Mouse (Mus musculus) hindbrain, embryonic 10.5 days (tissue): ENCODE results near the gene Eif3a. TPM values are rescaled to one million over a fixed set of nuclear protein-coding genes. Genes with fewer than 3 reads are reported as not detected.

Experiments used
- DNase-seq: peaks from one replicate; pipeline ENCODE4 v3.0.0-alpha.2; 2017; ENCODE audit warnings: low spot score
- H3K27ac ChIP-seq: fragments of 300-500 bp; sonication (generic); 2 replicates; pipeline ENCODE4 v1.5.1; 2016; ENCODE audit warnings: mild to moderate bottlenecking, moderate library complexity
- H3K27me3 ChIP-seq: fragments of 300-500 bp; sonication (generic); 2 replicates; pipeline ENCODE4 v1.6.1; 2016; ENCODE audit warnings: mild to moderate bottlenecking; ENCODE audit not compliant: poor library complexity, insufficient read depth, severe bottlenecking
- H3K36me3 ChIP-seq: fragments of 300-500 bp; sonication (generic); 2 replicates; pipeline ENCODE4 v1.6.1; 2016; ENCODE audit warnings: mild to moderate bottlenecking, moderate library complexity
- H3K4me1 ChIP-seq: fragments of 300-500 bp; sonication (generic); replicated peaks from 2 replicates; pipeline ENCODE4 v1.6.1; 2016; ENCODE audit warnings: mild to moderate bottlenecking
- H3K4me3 ChIP-seq: fragments of 300-500 bp; sonication (generic); 2 replicates; pipeline ENCODE4 v1.5.1; 2016; ENCODE audit warnings: mild to moderate bottlenecking, moderate library complexity
- H3K9me3 ChIP-seq: fragments of 300-500 bp; sonication (generic); 2 replicates; pipeline ENCODE4 v1.6.1; 2016; ENCODE audit warnings: mild to moderate bottlenecking, moderate library complexity
- WGBS: fragments of 180-500 bp; shearing (Covaris S2); methylation state at CpG from one replicate; pipeline ENCODE4 v1.1.7; 2016; 5-methylcytosine and 5-hydroxymethylcytosine counted together
- polyA plus RNA-seq: library from polyadenylated mRNA; unstranded; fragments of >200 nt; fragmentation: Nextera tagmentation; extraction: Ambion mirVana; gene quantifications from 2 replicates; pipeline ENCODE4 v1.2.1, GENCODE M21; 2016

Eif3a gene
- 84.5 and 146 TPM in 2 replicates for polyA plus RNA-seq

- under 1% methylated on average over 57 of the region's 57 CpGs for WGBS
- Histone ChIP-seq H3K27me3 (no peaks in the 10 kb centered on the region), H3K4me1 (peaks cover 24% of the 10 kb centered on the region), H3K4me3 (peak within 1 kb of the TSS; percentile 98), H3K36me3 (no peaks in the 10 kb centered on the region), H3K9me3 (no peaks in the 10 kb centered on the region), H3K27ac (peak within 1 kb of the TSS; percentile 99)
- peak; percentile 95 for DNase-seq
Measured at GRCm38 (mm10) chr19:60790551-60791161, at the start of gene Eif3a. Eif3a (minus strand) TSS chr19:60790658.

GRCm38 (mm10) chr19:60837747-60838146 is 47.3 kb upstream of the Eif3a start:
- no peaks in the 10 kb centered on the region for H3K4me1 ChIP-seq
- H3K27me3 ChIP-seq, result no peaks in the 10 kb centered on the region
- DNase-seq, result peak; percentile 68
- no peak overlapping the region for H3K27ac ChIP-seq
- H3K4me3 ChIP-seq, result no peak overlapping the region
- no peaks in the 10 kb centered on the region for H3K9me3 ChIP-seq
- WGBS, result 82% methylated on average over 1 of the region's 1 CpGs
- peaks cover 89% of the 10 kb centered on the region for H3K36me3 ChIP-seq

- Histone ChIP-seq H3K9me3 (no peaks in the 10 kb centered on the region), H3K27ac (no peak overlapping the region), H3K4me3 (no peak overlapping the region), H3K27me3 (no peaks in the 10 kb centered on the region), H3K4me1 (no peaks in the 10 kb centered on the region), H3K36me3 (peaks cover 86% of the 10 kb centered on the region)
- no peak for DNase-seq
- WGBS, result 92% methylated on average over 6 of the region's 6 CpGs
Measured at GRCm38 (mm10) chr19:60818677-60819076, 28.2 kb upstream of the Eif3a start.

DNA sequence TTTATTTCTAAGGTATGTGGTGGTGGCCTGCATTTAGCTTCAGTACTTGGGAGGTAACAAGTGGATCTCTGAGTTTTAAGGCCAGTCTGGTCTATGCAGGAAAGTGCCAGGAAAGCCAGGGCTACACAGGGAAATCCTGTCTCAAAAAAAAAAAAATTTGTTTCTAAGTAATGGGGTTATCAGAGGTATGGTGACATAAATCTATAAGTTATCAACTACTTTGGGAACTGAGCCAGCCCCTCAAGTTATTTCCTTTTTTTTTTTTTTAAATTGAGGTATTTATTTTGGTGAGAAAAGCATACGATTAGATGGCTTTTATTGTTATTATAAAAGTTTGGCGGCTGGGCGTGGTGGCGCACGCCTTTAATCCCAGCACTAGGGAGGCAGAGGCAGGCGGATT is 22.7 kb upstream of the Eif3a start:
- no peak overlapping the region for H3K4me3 ChIP-seq
- 98% methylated on average over 6 of the region's 6 CpGs for WGBS
- H3K36me3 ChIP-seq, result peaks cover 33% of the 10 kb centered on the region
- peaks cover 14% of the 10 kb centered on the region for H3K4me1 ChIP-seq
- no peaks in the 10 kb centered on the region for H3K27me3 ChIP-seq
- H3K27ac ChIP-seq, result no peak overlapping the region
- H3K9me3 ChIP-seq, result no peaks in the 10 kb centered on the region
- no peak for DNase-seq

DNA sequence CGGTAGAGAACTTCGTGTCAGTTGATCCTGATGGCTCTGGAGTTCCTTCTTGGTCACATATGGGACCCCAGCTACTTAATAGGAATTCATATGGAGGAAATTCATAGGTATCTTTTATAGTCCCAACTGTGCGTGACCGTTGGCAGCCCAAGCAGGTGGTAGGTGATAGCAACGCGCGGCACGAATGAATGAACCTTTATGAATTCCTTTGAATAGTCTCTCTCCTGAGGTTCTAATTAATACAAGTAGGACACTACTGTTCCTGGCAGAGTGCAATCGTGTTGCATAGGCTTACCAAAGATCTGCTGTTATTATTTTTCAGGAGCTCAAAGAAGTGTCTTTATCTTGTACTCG is 21.6 kb upstream of the Eif3a start:
- Histone ChIP-seq H3K4me3 (peak overlapping the region; percentile 76), H3K9me3 (no peaks in the 10 kb centered on the region), H3K27ac (peak overlapping the region; percentile 93), H3K27me3 (no peaks in the 10 kb centered on the region), H3K4me1 (peaks cover 14% of the 10 kb centered on the region), H3K36me3 (peaks cover 27% of the 10 kb centered on the region)
- 24% methylated on average over 10 of the region's 10 CpGs for WGBS
- no peak for DNase-seq

DNA sequence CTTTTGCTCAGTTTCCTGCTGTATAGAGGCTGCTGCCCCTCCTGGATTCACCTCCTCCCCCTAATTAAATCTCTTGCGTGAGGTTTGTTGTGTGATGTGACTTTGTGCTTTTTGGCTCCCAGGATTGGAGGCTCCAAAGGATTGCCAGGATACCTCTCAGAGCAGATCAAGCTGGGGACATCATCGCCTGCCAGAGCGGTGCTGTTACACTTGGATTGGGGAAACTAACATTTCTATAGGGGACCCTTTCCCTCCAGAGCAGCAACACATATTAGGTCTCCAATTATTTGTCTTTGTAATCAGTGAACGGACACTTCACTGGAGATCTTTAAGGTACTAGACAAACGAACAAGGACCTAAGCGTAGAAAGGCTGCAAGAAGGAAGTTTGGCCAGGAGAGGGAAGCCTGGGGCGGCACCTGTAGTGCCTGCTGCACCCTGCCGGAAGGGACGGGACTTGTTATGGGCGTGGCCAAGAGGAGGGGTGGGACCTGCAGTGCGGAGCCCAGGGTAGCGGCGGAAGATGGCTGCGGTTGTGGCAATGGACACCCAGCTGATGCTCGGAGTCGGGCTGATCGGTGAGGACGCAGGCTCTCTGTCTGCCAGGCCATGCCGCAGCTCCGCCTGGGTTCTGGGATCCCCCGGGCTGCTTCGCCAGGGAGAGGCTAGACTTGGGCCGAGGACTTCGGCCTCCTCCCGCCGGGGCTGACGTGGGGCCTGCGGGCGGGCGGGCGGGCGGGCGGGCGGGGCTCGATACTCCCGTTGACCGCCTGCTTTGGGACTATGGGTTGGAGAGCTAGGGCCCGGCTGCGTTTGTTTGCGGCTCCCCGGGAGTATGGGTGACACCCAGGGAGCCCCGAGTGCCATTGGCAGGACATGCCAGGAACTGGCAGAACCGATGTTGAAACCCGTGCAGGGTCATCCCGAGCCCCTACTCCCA is 20.9 kb upstream of the Eif3a start, which contains the start of gene Fam45a:
Fam45a (plus strand) TSS at position 488 of the 938 bp plus-strand sequence.
- DNase-seq, result peak; percentile 90
- peak within 1 kb of the TSS; percentile 76 for H3K4me3 ChIP-seq
- H3K27ac ChIP-seq, result peak within 1 kb of the TSS; percentile 93
- no peaks in the 10 kb centered on the region for H3K9me3 ChIP-seq
- 2% methylated on average over 43 of the region's 45 CpGs for WGBS
- peaks cover 21% of the 10 kb centered on the region for H3K36me3 ChIP-seq
- H3K27me3 ChIP-seq, result no peaks in the 10 kb centered on the region
- H3K4me1 ChIP-seq, result peaks cover 14% of the 10 kb centered on the region

GRCm38 (mm10) chr19:60809927-60810326 is 19.5 kb upstream of the Eif3a start:
- WGBS, result 96% methylated on average over 2 of the region's 2 CpGs
- Histone ChIP-seq H3K9me3 (no peaks in the 10 kb centered on the region), H3K4me1 (peaks cover 14% of the 10 kb centered on the region), H3K4me3 (no peak overlapping the region), H3K27ac (no peak overlapping the region), H3K36me3 (peaks cover 7% of the 10 kb centered on the region; the same call in 1 of the 2 replicates), H3K27me3 (no peaks in the 10 kb centered on the region)
- no peak for DNase-seq

- no peak for DNase-seq
- H3K4me1 ChIP-seq, result no peaks in the 10 kb centered on the region
- H3K27me3 ChIP-seq, result no peaks in the 10 kb centered on the region
- 72% methylated on average over 2 of the region's 2 CpGs for WGBS
- no peak overlapping the region for H3K4me3 ChIP-seq
- H3K9me3 ChIP-seq, result no peaks in the 10 kb centered on the region
- H3K36me3 ChIP-seq, result no peaks in the 10 kb centered on the region
- H3K27ac ChIP-seq, result no peak overlapping the region
Measured at GRCm38 (mm10) chr19:60804903-60805302, 14.4 kb upstream of the Eif3a start.

GRCm38 (mm10) chr19:60799867-60800569 is 9.6 kb upstream of the Eif3a start:
- H3K27ac ChIP-seq, result no peak overlapping the region
- no peaks in the 10 kb centered on the region for H3K36me3 ChIP-seq
- no peak for DNase-seq
- 82% methylated on average over 7 of the region's 7 CpGs for WGBS
- H3K27me3 ChIP-seq, result no peaks in the 10 kb centered on the region
- no peak overlapping the region for H3K4me3 ChIP-seq
- no peaks in the 10 kb centered on the region for H3K4me1 ChIP-seq
- no peaks in the 10 kb centered on the region for H3K9me3 ChIP-seq

- H3K4me1 ChIP-seq, result no peaks in the 10 kb centered on the region
- H3K27ac ChIP-seq, result no peak overlapping the region
- H3K27me3 ChIP-seq, result no peaks in the 10 kb centered on the region
- DNase-seq, result no peak
- 85% methylated on average over 2 of the region's 2 CpGs for WGBS
- H3K36me3 ChIP-seq, result no peaks in the 10 kb centered on the region
- no peaks in the 10 kb centered on the region for H3K9me3 ChIP-seq
- no peak overlapping the region for H3K4me3 ChIP-seq
Measured at GRCm38 (mm10) chr19:60797415-60797814, 7.0 kb upstream of the Eif3a start.

- H3K27me3 ChIP-seq, result no peaks in the 10 kb centered on the region
- 92% methylated on average over 2 of the region's 2 CpGs for WGBS
- no peaks in the 10 kb centered on the region for H3K36me3 ChIP-seq
- no peak for DNase-seq
- no peaks in the 10 kb centered on the region for H3K9me3 ChIP-seq
- H3K4me3 ChIP-seq, result no peak overlapping the region
- H3K27ac ChIP-seq, result no peak overlapping the region
- no peaks in the 10 kb centered on the region; the same call in 1 of the 2 replicates for H3K4me1 ChIP-seq
Measured at GRCm38 (mm10) chr19:60795244-60795643, 4.8 kb upstream of the Eif3a start.

GRCm38 (mm10) chr19:60793170-60793707 is 2.8 kb upstream of the Eif3a start:
- H3K9me3 ChIP-seq, result no peaks in the 10 kb centered on the region
- H3K27ac ChIP-seq, result no peak overlapping the region
- no peak overlapping the region for H3K4me3 ChIP-seq
- no peaks in the 10 kb centered on the region for H3K27me3 ChIP-seq
- no peak for DNase-seq
- 89% methylated on average over 2 of the region's 2 CpGs for WGBS
- H3K36me3 ChIP-seq, result no peaks in the 10 kb centered on the region
- peaks cover 9% of the 10 kb centered on the region for H3K4me1 ChIP-seq
